Mouse (Mus musculus) heart, postnatal 0 days (tissue): ENCODE results near the gene Srbd1.

Experiments used
- CTCF ChIP-seq: IDR thresholded peaks from 2 replicates; pipeline ENCODE4 v1.5.1; 2016; ENCODE audit warnings: antibody characterized with exemption, control low read depth, low read depth
- EP300 ChIP-seq: IDR thresholded peaks from 2 replicates; pipeline ENCODE4 v1.6.1; 2016; ENCODE audit warnings: antibody characterized with exemption, low read depth

- TF ChIP-seq EP300 (no peak), CTCF (no peak)
Measured at GRCm38 (mm10) chr17:86024589-86024988, 120.4 kb downstream of the Srbd1 start.
